Mouse (Mus musculus): ENCODE measurements around the gene Thpo.

DNA sequence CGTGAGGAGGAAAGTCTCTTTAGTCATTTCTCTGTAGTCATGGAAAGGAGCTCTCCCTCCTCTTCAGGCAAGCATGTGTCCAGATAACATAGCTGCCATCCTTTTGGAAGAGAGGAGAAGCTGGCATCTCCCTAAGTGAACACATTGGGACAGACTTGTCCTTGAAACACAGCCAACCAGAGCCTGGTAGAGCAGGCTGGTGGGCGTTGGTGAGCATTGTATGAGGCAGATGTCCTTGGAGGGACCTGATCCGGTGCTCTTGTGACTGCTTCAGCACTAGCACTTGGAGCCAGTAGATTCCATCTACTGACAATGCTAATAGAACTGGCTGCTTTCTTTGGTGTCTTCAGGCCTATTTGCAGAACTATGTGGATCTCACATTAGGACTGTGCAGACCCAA is 45.5 kb upstream of the Thpo start:
- TF ChIP-seq CTCF (IDR thresholded peaks at IDR 0.05; ENCODE audit: borderline replicate concordance, insufficient read depth, low read depth, low read length) (no peak), POLR2A (IDR thresholded peaks at IDR 0.05; ENCODE audit: borderline replicate concordance, insufficient read depth, low read length) (no peak)
